Mouse (Mus musculus): ENCODE results near the gene Hist1h4n. TPM values are rescaled to one million over a fixed set of nuclear protein-coding genes. Genes with fewer than 3 reads are reported as not detected.
"Not testable (repeated sequence)": the region's sequence is repeated elsewhere in the genome, so short reads cannot be mapped to it uniquely, and the experiment has no call there.

The Hist1h4n gene
- polyA plus RNA-seq, 1 experiment = 38.8 TPM

DNA sequence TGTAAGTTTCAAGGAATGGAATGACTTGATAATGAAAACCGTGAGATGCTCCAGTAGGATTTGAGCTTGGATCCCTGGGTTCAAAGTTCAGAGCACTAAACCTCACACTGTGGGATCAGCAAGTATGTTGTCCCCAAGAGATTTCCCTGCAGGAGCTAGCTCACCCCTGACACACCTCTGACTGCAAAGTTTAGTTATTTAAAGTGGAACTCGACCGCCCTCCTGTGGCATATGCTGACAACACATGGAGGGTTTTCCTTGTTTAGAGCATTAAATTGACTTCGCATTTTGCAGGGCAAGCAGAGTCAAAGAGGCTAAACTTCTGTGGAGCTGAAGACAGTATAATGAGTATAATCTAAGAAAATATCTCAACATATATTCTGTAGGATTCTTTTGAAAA lies 28.9 kb downstream of the Hist1h4n start:
- H3K4me3 ChIP-seq (ENCODE audit: control insufficient read depth, low read depth, low read length); H3K27ac ChIP-seq (ENCODE audit: control insufficient read depth, insufficient read depth, low read depth, low read length); H3K4me1 ChIP-seq (ENCODE audit: control insufficient read depth, insufficient read depth, low read length); H3K27me3 ChIP-seq (ENCODE audit: control insufficient read depth, insufficient read depth, low read length); H3K36me3 ChIP-seq (ENCODE audit: control insufficient read depth, insufficient read depth, low read length): not testable (repeated sequence)

DNA sequence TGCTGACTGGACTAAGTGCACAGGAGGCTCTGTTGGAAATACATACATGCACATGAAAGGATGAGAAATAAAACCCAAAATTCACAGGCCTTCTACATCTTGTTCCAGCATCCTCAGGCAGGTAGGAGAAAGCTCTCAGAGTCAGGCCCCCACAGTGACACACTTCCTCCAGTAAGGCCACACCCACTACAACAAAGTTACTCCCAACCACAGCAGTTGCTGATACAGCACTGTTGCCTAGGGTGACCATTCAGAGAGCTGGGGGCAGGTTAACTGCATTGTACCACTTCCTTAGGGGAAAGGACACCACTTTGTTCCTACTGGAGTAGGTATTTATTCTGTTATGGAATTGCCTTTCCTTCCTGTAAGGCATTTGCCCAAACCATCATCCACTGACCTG lies 34.8 kb downstream of the Hist1h4n start:
- not testable (repeated sequence) for H3K4me3 ChIP-seq (ENCODE audit: control insufficient read depth, low read depth, low read length); H3K27ac ChIP-seq (ENCODE audit: control insufficient read depth, insufficient read depth, low read depth, low read length); H3K4me1 ChIP-seq (ENCODE audit: control insufficient read depth, insufficient read depth, low read length); H3K27me3 ChIP-seq (ENCODE audit: control insufficient read depth, insufficient read depth, low read length); H3K36me3 ChIP-seq (ENCODE audit: control insufficient read depth, insufficient read depth, low read length)

DNA sequence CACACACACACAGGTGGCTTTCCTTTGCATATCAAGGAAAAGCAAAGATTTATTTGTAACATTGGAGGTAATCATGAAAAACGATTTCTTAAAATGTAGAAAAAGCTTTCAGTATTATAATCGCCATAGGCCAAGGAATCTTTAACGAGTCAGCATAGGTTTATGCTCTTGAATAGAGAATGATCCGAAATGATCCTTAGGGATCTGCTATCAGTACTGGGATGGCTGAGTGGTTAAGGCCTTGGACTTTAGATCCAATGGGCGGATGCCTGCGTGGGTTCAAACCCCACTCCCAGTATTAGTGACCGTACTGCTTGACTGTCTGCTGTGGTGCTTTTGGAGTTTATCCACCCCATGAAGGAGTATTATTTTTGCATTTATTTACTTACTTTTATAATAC lies 36.4 kb downstream of the Hist1h4n start:
- no peaks in the 10 kb centered on the region for H3K27me3 ChIP-seq (ENCODE audit: control insufficient read depth, insufficient read depth, low read length)
- H3K27ac ChIP-seq (ENCODE audit: control insufficient read depth, insufficient read depth, low read depth, low read length) = no peak overlapping the region
- peaks cover 2% of the 10 kb centered on the region; the same call in 1 of the 2 replicates for H3K4me1 ChIP-seq (ENCODE audit: control insufficient read depth, insufficient read depth, low read length)
- H3K4me3 ChIP-seq (ENCODE audit: control insufficient read depth, low read depth, low read length) = no peak overlapping the region
- TF ChIP-seq POLR2A (IDR thresholded peaks at IDR 0.05; ENCODE audit: control insufficient read depth, low read depth, low read length) (no peak), CTCF (IDR thresholded peaks at IDR 0.05; ENCODE audit: control insufficient read depth, insufficient read depth, insufficient replicate concordance, low read depth, low read length) (no peak)
- no peaks in the 10 kb centered on the region for H3K36me3 ChIP-seq (ENCODE audit: control insufficient read depth, insufficient read depth, low read length)

DNA sequence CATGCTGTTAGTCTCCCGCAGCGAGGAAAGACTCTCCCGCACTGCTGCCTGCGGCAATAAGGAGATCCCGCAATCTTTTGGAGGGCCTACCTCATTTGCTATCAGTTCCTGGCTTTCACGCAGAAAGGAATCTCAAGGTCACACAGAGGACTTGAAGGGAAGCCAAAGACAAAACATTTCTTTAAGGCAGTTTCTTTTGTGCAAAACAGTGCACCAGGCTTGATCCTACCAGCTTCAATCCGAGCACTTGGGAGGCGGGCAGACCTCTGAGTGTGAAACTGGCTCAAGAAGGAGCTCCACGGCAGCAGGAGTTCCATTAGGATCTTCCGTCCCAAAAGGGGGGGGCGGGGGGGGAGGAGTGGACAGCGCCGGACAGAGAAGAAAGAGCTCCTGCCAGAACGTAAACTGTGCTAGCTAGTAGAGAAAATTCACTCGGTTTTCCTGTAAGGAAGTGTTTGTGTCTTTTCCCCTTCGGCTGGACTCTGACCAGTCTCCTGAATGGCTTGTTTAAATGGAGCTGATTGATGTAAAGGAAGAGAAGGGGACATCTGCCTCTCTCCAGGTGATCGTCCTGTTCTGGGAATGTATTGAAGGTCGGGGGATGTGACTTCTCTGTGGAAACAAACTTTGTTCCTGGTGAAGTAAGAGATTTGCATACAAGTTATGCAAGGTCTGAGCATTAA lies 41.3 kb downstream of the Hist1h4n start:
- Histone ChIP-seq H3K36me3 (ENCODE audit: control insufficient read depth, insufficient read depth, low read length) (no peaks in the 10 kb centered on the region), H3K4me1 (ENCODE audit: control insufficient read depth, insufficient read depth, low read length) (peaks cover 2% of the 10 kb centered on the region; the same call in 1 of the 2 replicates), H3K27ac (ENCODE audit: control insufficient read depth, insufficient read depth, low read depth, low read length) (no peak overlapping the region), H3K27me3 (ENCODE audit: control insufficient read depth, insufficient read depth, low read length) (no peaks in the 10 kb centered on the region), H3K4me3 (ENCODE audit: control insufficient read depth, low read depth, low read length) (peak overlapping the region; percentile 71)
- TF ChIP-seq POLR2A (IDR thresholded peaks at IDR 0.05; ENCODE audit: control insufficient read depth, low read depth, low read length) (no peak), CTCF (IDR thresholded peaks at IDR 0.05; ENCODE audit: control insufficient read depth, insufficient read depth, insufficient replicate concordance, low read depth, low read length) (no peak)

DNA sequence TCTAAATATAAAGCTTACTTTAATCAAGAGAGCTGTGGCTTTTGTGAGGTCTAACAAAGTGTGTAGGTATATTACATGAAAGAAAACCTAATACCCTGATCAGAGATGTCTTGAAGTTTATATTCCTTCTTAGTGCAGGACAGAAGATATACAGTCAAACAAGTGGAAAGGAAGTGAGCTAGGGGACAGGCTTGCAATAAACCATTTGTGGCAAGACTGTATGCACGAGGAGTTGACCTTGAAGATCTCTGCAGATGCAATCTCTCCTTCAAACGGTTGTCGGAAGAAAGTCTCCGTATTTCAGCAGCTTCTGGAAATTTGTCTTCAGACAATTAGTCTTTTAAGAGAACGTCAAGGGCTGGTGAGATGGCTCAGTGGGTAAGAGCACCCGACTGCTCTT lies 42.1 kb downstream of the Hist1h4n start:
- Histone ChIP-seq H3K4me1 (ENCODE audit: control insufficient read depth, insufficient read depth, low read length) (peaks cover 2% of the 10 kb centered on the region; the same call in 1 of the 2 replicates), H3K4me3 (ENCODE audit: control insufficient read depth, low read depth, low read length) (peak overlapping the region; percentile 63), H3K27ac (ENCODE audit: control insufficient read depth, insufficient read depth, low read depth, low read length) (no peak overlapping the region), H3K27me3 (ENCODE audit: control insufficient read depth, insufficient read depth, low read length) (no peaks in the 10 kb centered on the region), H3K36me3 (ENCODE audit: control insufficient read depth, insufficient read depth, low read length) (no peaks in the 10 kb centered on the region)
- no peak for TF ChIP-seq CTCF (IDR thresholded peaks at IDR 0.05; ENCODE audit: control insufficient read depth, insufficient read depth, insufficient replicate concordance, low read depth, low read length)
- no peak for TF ChIP-seq POLR2A (IDR thresholded peaks at IDR 0.05; ENCODE audit: control insufficient read depth, low read depth, low read length)

DNA sequence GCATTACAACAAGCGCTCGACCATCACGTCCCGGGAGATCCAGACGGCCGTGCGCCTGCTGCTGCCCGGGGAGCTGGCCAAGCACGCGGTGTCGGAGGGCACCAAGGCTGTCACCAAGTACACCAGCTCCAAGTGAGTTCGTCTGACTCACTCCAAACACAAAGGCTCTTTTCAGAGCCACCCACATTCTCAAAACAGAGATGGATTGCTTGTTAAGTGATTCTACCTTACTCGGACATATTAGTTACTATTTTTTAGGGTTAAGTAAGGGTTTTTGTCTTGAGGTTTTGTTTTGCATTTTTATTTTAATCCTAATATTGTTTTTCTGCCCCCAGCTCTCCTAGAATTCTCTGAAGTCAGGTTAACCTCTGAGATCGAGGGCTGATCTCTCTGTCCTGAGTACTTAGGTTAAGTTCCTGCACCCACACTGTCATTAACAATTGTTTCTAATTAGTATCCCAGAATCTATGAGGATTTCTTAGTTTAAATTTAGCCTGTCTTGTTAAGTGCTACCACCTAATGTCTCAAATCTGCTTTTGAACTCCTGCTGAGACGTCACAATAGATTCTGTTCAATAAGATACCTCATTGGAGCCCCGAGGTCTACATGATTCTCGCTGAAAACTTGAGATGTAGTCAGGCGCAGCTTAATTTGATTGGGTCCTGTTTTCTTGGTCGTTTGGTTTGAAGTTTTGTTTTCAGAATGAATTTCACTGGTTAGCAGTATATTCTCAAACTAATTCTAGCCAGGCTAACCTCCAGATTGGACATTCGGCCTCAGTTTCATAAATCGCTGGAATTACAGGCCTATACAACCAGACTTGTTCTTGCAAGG lies 44.0 kb downstream of the Hist1h4n start:
- Histone ChIP-seq H3K36me3 (ENCODE audit: control insufficient read depth, insufficient read depth, low read length) (no peaks in the 10 kb centered on the region), H3K4me1 (ENCODE audit: control insufficient read depth, insufficient read depth, low read length) (peaks cover 4% of the 10 kb centered on the region)

DNA sequence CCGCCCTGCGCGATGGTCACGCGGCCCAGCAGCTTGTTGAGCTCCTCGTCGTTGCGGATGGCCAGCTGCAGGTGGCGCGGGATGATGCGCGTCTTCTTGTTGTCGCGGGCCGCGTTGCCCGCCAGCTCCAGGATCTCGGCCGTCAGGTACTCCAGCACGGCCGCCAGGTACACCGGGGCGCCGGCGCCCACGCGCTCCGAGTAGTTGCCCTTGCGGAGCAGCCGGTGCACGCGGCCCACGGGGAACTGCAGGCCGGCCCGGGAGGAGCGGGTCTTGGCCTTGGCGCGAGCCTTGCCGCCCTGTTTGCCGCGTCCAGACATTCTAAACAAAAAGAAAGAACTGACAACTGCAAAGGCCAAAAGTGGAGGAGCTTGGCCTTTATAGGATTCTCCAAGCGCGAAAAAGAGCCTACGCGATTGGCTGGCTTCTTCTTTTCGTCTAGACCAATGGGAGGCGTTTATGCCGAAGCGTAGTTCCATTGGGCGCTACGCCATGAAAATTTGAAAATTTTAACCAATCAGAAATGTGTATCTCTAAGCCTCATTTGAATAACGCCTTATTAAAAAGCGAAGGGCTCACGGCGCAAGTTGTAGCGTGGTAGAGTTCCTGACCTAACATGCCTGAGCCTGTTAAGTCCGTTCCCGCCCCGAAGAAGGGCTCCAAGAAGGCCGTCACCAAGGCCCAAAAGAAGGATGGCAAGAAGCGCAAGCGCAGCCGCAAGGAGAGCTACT lies 44.9 kb downstream of the Hist1h4n start, which contains the start of the genes Hist1h2an and Hist1h2bp:
Gene Hist1h2an, minus strand, starts transcription at position 320 of the 731 bp plus-strand sequence.
Gene Hist1h2bp, plus strand, starts transcription at position 563 of the 731 bp plus-strand sequence.
- H3K4me3 ChIP-seq (ENCODE audit: control insufficient read depth, low read depth, low read length) = peak within 1 kb of the TSS; percentile 88
- H3K36me3 ChIP-seq (ENCODE audit: control insufficient read depth, insufficient read depth, low read length); H3K4me1 ChIP-seq (ENCODE audit: control insufficient read depth, insufficient read depth, low read length); H3K27me3 ChIP-seq (ENCODE audit: control insufficient read depth, insufficient read depth, low read length): not testable (repeated sequence)
- peak within 1 kb of the TSS; percentile 84 for H3K27ac ChIP-seq (ENCODE audit: control insufficient read depth, insufficient read depth, low read depth, low read length)
- TF ChIP-seq POLR2A (IDR thresholded peaks at IDR 0.05; ENCODE audit: control insufficient read depth, low read depth, low read length) = peak; percentile 63; the same call in 1 of the 2 replicates

More for the DNA sequence above, 44.0 kb downstream of the Hist1h4n start:
- TF ChIP-seq POLR2A (IDR thresholded peaks at IDR 0.05; ENCODE audit: control insufficient read depth, low read depth, low read length) = no peak
- TF ChIP-seq CTCF (IDR thresholded peaks at IDR 0.05; ENCODE audit: control insufficient read depth, insufficient read depth, insufficient replicate concordance, low read depth, low read length) = no peak
- Histone ChIP-seq H3K27ac (ENCODE audit: control insufficient read depth, insufficient read depth, low read depth, low read length) (peak overlapping the region; percentile 58), H3K27me3 (ENCODE audit: control insufficient read depth, insufficient read depth, low read length) (no peaks in the 10 kb centered on the region), H3K4me3 (ENCODE audit: control insufficient read depth, low read depth, low read length) (peak overlapping the region; percentile 67)
